Mouse (Mus musculus): ENCODE data around the gene Spsb4. TPM values are rescaled to one million over a fixed set of nuclear protein-coding genes. Genes with fewer than 3 reads are reported as not detected.

The Spsb4 gene
- under 1 TPM in 1 of 3 experiments, not detected in 2; 0.16 TPM for polyA plus RNA-seq (2017; shearing (Covaris generic))

DNA sequence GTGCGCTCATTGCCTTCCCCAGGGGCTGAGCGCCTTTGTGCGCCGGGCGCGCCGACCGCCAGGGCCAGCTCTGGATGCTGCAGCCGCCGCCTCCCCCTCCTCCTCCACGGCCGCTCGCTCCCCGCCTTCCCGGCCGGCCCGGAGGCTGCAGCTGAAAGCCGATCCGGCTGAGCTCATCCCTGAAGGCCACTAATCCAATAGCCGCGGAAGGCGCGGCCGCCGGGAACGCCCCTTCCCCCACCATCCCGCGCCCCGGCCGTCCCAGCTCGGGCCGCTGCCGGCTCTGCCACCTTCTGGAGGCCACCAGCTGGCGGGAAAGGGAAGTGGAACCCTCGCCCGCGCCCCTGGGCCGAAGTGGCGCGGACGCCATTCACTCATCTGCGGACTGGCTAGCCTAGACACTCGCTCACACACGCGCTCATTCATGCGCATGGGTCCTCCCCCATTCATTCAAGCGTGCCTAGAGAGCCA is at the start of gene Spsb4:
Spsb4 (minus strand) TSS at position 167 of the 471 bp plus-strand sequence.
- no peak for ATAC-seq

DNA sequence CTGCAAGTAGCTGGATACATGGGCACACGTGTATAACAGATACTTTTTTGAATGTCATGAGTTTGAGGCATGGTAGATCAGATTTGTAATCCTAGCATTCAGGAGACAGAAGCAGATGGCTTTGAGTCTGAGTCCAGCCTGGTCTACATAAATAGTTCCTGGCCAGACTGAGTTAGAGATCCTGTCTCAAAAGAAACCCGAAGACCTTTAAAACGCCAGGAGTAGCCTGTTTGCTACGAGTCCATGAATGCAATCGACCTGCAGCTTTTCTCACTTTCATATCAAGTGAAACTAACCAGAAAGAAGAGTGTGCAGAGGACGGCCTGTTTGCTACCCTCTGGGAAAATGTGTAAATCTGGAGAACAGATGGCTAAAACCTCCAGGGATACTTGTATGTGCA is 49.1 kb upstream of the Spsb4 start:
- ATAC-seq: no peak

DNA sequence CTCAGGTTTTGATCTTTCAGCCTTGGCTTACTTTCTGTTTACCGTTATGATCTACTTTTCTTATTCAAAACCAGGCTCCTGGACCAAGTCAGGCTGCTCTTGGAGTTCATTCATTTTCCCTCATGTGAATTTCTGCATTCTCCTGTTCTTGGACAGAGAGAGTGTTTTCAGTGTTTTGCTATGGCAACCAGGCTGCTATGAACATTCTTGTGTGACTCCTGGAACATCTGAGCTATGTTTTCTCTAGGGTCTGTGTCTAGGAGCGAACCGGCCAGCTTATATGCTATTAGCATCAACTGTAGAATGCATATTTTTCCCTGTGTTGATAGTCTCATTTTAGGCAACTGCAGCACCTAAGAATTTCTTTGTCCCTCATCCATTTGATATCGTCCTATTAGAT is 47.2 kb upstream of the Spsb4 start:
- ATAC-seq: no peak

DNA sequence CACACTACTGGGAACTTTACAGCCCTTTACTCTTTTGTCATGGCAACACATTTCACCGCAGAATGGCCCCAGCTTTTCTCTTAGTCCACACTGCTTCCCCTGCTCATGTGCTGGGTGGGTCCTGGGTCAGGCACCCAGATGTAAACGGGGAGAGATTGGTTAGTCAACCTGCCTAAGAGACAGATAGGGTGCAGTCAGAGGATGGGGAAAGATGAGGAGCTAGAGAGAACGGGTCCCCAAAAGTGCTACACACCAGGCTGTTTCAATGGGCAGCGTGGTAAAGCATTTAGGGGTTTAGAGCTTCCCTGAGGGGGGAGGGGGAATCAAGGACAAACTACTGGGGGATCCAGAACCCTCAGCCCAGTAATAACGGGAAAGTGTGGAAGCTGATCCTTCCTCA is 46.6 kb upstream of the Spsb4 start:
- ATAC-seq: no peak

DNA sequence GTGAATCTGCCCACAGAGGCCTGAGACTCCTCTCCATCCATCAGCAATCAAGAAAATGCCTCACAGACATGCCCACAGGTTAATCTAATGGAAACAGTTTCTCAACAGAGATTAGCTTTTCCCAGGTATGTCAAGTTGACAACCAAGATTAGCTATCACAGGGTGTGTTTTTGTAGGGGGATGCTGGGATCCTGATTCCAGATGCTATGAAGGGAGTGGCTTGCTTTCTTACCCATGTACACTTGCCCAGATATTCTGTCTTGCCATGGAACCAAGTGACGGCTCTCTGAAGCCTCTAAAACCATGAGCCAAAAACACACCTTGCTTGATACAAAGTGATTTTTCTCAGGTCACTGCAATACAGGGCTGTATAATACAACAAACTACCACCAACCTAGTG is 45.5 kb upstream of the Spsb4 start:
- ATAC-seq: no peak

DNA sequence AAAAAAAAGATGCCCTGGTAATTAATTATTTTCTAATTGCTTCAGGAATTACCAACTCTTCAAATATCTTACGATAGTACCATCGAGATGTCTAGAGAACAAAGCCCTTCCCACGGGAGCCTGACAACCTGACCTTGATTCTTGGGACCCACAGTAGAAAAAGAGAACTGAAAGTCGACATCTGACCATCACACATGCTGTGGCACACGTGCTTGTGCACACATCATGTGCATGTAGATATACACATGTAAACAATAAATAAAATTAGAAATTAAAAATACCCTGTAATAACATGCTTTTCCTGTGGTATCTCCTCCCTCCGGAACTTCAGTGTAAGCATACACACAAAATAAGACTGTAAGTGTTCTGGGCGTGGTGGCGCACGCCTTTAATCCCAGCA is 43.1 kb upstream of the Spsb4 start:
- no peak for ATAC-seq

- ATAC-seq: no peak
These were observed 38.1 kb upstream of the Spsb4 start for GRCm38 (mm10) chr9:97056541-97057338.

DNA sequence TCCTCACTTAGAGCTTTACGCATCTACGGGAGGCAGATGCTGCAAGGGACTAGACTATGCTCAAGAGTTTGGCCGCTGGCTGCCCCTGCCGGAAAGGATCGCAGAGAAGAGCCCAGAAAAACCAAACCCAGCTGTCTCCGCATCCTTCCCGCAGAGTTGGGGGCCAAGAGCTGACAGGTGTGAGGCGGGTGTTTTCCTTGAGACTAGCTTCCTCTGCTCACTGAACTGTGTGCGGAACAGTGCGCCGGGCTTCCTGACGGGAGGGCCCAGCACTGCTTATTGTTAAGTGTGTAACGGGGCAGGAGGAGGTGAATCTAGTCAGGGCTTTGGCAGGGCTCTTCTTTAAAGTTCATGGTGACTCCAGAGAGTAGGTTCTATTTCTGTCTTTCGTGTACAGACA is 37.3 kb upstream of the Spsb4 start:
- no peak for ATAC-seq

- ATAC-seq: no peak
These were observed 32.5 kb upstream of the Spsb4 start for GRCm38 (mm10) chr9:97051176-97051575.

DNA sequence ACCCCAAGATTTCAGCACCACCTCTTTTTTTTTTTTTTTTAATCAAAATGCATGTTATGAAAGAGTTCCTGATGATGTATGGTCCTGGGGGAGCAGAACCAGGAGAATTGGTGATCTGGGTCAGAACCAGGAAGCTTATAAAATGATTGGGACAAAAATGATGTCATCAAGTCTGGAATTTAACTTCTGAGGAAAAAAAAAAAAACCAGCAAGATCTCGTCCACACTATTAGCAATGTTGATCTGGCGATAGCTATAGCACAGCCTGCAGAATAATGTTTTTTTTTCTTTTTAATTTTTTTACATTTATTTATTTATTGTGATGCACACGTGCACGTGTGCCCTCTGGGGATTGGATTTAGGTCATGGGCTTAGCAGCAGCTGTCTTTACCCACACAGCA is 27.6 kb upstream of the Spsb4 start:
- ATAC-seq: no peak

DNA sequence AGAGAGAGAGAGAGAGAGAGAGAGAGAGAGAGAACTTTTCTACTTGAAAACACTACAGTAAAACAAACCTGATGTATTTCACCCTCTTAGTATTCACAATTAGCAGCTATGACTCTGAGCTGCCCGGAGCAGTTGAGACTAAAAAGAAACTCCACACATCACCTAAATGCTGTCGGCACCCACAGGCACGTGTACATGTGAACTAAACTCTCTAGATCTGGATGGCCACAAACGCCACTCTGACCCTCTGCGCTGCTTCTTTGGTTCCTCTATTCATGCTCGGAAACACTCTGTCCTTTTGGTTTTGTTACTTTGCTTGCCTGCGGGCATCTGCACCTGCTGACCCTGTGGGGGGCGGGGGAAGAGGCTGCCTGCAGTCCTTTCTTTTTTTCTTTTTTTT is 23.0 kb upstream of the Spsb4 start:
- ATAC-seq: no peak

DNA sequence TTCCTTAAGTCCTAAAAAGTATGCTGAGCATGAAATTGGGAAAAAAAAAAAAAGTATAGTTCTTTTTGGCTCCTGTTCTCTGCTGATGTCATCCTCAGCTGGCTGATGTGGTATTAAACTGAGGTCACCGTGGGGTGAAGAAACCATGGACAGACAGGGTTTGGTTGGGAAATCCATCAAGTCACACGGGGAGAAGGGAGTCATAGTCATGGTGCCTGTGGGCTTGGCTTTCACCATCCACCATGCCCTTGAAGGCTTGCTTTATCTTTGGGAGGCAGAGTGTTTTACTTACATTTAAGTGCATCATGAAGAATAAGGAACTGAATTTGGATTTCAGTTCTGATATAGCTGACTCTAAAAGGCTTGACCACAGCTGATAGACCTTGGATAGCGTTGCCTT is 19.4 kb upstream of the Spsb4 start:
- no peak for ATAC-seq

DNA sequence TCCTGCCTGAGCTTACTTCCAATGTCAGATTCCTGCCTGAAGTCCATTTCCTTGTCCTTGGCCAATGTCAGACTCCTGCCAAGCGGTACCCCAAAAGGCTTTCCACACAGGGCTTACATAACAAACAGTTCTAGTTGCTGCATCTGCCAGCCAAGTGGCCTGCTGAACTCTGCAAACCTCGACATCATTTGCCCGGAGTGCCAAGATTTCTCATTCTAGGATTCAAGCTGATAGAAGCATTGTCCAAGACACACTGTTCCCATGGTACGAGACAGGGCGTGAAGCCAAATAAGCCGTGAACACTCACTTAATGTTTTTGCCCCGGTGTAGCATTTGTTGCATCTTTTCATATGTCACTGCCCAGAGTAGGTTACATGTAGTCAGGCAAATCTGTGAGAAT is 18.0 kb upstream of the Spsb4 start:
- ATAC-seq: no peak

DNA sequence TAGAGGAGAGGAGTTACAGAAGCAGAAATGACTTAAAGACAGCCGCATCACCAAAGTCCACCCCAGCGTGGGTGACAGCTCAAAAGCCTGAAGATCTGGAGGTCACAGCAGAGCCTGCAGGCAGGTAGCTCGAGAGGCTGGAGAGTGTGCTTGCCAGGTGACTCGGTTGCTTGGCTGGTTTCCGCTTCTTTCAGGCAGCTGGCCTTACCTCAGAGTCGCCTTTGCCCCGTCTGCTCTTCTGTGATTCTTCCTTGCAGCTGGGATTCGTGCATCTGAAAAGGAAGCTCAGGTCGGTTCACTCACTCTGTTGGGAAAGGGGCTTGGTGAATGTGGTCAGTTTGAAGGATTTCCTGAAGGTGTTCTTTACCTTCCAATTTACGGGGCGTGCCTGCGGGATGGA is 8.7 kb upstream of the Spsb4 start:
- ATAC-seq: no peak

GRCm38 (mm10) chr9:97026006-97026405 is 7.4 kb upstream of the Spsb4 start:
- ATAC-seq: no peak

DNA sequence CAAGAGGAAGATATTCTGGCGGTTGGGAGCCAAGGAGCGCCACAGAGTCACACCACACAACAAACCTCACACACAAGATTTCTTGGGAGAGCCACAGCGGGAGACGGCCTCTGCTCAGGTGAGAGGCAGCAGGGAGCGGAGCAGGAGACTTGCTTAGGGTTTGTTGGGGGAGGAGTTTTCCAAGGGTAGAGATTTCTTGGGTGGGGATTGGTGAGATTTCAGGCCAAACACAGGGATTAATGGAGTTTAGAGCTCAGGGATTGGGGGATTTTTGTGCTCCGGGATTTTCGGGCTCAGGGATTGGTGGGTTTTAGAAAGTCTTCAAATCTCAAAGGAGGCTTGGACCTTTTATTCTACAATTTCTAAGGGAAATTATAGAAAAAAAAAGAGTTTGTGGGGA is 5.8 kb upstream of the Spsb4 start:
- no peak for ATAC-seq

DNA sequence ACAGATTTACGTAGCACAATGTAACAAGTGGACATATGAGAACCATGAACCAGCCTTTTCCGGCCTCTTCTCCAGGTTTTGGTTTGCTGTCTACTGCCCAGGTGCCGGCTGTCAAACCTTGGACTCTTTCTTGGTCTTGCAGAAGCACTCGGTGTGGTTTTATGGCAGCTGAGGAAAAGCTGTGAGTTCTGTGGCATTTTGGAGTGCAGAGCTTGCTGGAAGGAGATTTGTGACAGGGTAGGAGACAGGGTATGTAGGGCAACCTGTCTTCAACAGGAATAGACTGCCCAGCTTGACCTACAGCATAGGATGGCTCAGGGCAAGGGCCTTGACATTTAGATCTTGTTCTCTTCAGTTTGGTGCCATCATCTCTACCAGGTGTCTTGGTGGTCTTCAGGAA is 4.3 kb upstream of the Spsb4 start:
- ATAC-seq: no peak

DNA sequence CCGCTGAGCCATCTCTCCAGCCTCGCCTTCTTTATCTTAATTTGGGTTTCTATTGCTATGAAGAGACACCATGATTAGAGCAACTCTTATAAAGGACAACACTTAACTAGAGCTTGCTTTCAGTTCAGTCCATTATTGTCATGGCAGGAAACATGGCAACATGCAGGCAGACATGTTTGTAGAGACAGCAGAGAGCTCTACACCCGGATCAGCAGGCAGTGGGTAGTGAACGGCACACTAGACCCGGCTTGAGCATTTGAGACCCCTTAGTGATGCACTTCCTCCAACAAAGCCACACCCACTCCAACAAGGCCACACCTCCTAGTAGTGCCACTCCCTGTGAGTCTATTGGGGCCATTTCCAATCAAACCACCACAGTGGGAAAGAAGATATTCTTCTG is 3.7 kb upstream of the Spsb4 start:
- no peak for ATAC-seq

DNA sequence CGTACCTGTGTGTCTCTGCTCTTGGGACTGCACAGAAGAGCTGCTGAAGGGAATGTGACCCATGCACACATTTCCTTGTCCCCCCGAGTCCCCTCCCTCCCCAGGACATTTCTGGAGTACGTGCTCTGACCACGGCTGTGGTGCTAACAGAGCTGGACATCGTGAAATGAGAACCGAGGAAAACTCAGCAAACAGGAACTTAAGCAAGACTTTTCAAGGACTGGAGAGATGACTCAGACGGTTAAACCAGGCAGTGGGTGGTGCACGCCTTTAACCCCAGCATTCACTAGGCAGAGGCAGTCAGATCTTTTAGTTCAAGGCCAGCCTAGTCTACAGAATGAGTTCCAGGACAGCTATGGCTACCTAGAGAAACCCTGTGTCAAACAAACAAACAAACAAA is 1.5 kb upstream of the Spsb4 start:
- no peak for ATAC-seq

GRCm38 (mm10) chr9:97019686-97020085 is 1.0 kb upstream of the Spsb4 start:
- ATAC-seq: no peak

- ATAC-seq: no peak
These were observed 588 bp upstream of the Spsb4 start for GRCm38 (mm10) chr9:97019231-97019630.

- no peak for ATAC-seq
These were observed 617 bp downstream of the Spsb4 start for GRCm38 (mm10) chr9:97017811-97018641.

DNA sequence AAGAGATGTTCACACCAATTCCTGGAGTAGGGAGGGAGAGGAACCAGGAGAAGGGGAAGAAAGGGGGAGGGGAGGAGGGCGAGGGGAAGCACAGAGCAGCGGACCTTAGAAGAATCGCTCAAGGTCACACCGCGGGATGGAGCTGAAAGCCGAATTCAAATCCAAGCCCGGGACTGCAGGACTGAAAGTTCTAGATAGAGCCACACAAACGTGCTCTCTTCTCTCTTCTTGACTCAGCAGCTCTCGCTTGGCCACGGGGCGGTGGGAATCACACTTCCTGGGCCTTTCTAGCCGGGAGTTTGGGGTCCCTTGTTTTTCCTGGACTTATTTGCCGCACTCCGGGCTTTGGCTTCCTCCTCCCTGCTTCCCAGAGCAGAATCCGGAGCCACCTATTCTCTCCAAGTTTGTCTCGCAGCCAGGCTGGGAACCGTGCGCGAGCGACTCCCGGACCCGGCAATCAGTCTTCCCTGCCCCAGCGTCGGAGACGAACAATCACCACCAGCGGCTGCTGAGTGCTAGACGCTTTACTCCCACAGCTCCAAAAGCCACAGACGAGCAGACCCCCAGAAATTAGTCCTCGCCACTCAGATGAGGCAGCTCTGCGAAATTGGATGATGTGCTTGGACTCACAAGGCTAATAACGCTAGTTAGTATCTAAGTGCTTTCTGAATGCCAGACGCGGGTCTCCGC is 1.4 kb downstream of the Spsb4 start:
- no peak for ATAC-seq

Measured in inflammation-experienced regulatory T-cells, adult 6 months (primary cell).